Mouse (Mus musculus): ENCODE data around the gene Cst10.

DNA sequence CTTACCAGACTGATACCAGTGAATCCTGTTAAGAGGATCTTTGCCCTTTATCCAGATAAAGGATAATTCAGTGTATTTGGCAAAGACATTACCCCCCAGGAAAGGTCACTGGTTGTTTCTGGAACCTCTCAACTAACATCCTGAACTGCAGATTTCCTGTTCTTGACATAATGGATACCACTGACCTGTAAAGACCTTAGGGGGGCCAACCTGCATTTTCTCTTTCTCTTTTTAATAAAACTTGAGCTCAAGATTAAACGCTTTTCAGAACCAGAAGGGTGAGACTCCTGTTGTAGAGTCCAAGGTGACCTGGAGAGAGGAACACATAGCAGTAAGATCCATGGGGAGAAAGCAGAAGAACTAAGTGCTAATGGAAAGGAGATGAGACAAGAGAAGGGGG lies at the start of gene Cst10:
- TF ChIP-seq CTCF (IDR thresholded peaks at IDR 0.05; ENCODE audit: low read depth) (no peak), EP300 (IDR thresholded peaks at IDR 0.05; ENCODE audit: low read depth) (no peak)
